Mouse (Mus musculus) cerebellum, adult 9-10 months (tissue): ENCODE measurements around the gene Ankfy1.

Experiments used
- DNase-seq: peaks from one replicate; pipeline ENCODE4 v3.0.0; 2022

Ankfy1 gene

DNA sequence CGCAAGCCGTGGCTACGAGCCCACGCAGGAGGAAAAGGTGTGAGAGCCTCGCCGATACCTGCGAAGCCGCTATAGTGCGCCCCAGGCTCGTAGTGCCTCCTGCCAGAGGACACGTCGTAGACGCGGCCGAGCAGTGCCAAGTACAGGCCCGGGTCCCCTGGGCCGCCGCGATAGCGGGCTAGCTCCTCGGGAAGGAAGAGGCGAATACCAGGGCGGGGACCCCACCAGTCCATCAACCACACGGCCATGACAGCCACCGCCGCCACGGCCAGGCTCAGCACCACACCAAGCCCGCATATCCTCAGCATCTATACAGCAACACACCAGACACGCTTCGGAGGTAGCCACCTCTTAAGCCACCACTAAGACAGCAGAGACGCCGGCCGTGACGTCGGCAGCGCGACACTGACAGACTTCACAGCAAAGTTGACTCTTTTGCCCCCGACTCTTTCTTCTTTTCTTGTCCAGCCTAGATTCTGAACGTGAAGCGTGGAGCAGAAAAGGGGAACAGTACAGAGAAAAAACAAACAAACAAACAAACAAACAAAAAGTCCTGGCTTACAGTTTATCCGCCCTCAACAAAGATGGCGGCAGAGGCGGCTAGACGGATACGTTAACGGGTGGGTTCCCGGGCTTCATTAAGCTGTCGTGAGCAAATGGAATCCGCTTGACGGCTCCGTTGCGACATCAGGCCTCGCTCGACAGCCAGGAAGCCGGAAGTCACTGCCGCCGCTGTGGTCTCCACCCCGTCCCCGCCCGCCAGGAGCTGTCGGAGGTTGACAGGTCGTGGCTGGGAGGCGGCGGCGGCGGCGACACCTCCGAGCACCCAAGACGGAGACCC, 105.9 kb downstream of the Ankfy1 start, which contains the start of the genes Cyb5d2 and Zzef1:
Gene Cyb5d2, minus strand, starts transcription at position 688 of the 841 bp plus-strand sequence.
Gene Zzef1, plus strand, starts transcription at position 772 of the 841 bp plus-strand sequence.
- DNase-seq, result peak; percentile 95

DNA sequence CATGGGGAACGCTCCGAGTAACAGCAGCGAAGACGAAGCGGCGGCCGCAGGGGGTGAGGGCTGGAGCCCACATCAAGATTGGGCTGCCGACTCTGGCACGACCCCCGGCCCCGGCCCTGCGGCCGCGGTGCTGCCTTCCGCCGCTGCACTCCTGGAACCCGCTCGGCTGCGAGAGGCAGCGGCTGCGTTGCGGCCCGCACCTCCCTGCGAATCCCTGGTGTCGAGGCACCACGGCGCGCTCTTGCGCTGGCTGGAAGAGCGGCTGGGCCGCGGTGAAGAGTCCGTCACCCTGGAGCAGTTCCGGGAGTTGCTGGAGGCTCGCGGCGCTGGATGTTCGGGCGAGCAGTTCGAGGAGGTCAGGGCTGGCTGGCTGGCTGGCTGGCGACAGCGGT, 106.5 kb downstream of the Ankfy1 start:
- DNase-seq, result no peak

DNA sequence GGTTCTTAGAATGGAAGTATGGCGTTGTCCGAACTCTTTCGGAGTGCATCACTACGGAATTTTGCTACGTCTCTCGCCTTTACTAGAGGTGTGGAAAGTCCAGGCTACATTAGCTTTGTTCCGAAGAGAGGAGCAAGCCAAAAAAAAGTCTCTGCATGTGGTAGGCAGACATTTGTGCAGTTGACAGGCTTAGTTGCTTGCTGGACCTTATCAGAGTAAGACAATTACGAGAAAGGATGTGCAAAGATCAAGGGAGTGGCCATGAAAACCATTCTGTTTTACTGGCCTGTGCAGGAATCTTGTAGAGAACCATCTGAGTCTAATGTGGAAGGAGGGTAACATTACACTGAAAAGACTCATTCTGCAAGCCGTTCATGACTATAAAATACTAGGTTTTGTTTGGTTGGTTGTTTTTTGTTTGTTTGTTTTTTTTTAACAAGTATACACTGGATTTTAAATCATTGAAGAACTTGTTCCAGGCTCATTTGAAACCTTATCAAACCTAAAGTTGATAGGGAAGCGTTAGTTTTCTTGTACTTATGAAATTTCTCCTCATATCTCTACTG, 107.0 kb downstream of the Ankfy1 start:
- peak; percentile 34 for DNase-seq

DNA sequence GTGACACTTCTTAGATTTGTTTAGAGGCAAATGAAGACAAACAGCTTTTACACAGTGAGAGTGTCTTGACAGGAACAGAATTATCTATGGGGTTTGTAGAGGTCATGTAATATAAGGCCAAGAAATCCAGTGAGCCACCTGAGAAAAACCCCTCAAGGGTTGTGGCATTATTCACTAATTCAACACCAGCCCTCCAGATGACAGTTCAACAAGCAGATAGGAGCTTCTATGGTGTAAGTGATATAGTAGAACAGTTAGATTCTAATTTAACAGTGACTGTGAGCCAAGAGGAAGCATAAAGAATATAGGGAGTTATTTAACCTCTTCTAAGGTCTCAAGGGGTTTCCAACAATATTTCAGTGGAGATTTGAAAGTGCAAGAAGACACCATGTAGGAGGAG, 108.3 kb downstream of the Ankfy1 start:
- no peak for DNase-seq

DNA sequence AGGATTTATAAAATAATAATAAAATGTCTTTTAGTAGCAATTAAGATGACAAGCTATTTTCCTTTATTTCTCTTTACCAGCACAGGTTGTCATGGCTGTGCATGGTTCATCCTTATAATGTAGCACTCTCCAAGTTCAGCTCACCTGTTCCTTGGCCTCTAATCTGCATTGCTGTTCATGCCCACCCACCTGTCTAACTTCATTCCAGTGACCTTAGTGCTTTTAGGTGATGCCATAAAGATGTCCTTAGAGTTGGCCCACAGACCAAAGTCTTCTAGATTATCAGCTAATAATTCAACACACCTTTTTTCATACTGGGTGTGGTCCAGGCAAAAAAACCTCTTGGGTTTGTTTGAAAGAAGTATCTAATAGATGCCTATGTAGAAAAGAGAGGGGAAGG, 111.4 kb downstream of the Ankfy1 start:
- DNase-seq, result no peak

DNA sequence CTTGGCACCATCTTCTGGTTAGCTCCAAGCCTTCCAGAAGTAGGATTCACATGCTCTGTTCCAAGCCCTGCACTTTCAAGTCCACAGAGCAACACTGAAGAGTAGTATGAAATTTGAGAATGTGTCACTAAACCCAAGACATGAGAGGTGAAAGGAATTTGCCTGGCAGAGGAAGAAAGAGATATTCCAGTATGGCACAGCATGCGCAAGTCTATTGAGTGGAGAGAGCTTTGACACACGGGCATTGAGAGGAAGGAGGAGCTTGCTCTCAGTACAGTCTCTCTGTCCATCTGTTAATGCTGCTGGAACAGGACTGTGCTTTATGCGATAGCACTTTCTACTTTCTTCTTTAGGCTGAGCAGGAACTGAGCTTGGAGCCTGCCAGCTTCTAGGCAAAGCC, 113.2 kb downstream of the Ankfy1 start:
- DNase-seq, result no peak

DNA sequence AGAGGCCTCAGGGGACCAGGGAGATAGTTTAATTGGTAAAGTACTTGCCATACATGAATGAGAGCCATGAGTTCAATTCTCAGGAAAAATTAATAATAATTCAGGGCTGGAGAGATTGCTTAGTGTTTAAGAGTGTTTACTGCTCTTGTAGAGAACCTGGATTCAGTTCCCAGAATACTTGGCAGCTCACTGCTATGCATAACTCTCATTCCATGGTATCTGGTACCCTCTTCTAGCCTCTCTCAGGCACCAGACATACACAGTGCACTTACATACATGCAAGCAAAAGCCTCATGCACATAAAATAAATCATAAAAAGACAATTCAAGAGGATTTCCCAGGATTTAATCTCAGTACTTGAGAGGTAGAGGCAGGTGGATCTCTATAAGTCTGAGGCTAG, 114.8 kb downstream of the Ankfy1 start:
- DNase-seq, result no peak

DNA sequence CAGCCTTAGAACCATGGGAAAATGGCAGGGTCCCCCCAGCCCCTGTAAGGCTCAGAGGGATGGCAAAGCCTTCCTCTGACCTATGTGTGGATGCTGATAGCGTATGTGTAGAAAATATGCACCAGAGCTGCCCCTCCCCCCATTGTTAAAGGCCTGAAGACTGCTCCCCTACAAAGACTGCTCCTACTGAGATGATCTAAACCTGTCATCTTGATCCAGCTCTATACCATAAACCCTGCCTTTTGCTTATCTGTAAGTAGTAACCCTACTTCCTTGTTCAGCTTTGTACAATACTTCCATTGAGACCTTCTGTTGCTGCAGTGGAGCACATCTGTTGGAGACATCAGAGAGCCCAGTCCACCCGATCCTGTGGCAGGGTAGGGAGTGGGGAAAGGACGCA, 115.4 kb downstream of the Ankfy1 start:
- DNase-seq, result no peak

DNA sequence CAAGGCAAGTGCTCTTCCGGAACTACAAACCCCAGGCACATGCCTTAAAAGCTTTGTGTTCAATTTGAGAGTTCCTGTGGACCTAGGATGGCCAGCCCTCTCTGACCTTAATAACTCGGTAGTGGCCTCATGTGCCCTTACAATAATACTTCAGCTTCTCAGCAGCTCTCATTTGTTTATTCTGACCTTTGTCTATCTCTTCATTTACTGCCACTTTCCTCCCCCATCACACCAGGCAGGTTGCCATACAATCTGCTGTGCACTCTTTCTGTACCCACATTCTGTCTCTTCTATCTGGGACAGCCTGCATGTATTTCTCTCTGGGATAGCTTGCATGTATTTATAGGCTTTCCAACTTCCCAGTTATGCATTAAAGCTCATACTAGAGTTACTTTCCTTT, 116.8 kb downstream of the Ankfy1 start:
- peak; percentile 39 for DNase-seq

DNA sequence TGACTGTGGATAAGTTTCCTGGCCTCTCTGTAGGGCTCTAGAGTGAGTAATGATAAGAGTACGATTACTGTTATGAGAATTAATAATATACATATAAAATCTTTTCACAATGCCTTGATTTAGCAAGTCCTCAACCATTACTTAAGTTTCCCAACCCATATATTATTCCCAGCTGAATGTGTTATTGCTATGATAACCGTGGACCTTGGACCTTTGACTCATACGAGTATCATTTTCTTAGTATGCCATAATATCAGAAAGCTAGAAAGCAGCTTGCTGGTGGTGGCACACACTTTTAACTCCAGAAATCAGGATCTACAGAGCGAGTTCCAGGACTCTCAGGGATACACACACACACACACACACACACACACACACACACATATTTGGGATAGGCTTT, 118.2 kb downstream of the Ankfy1 start:
- no peak for DNase-seq

DNA sequence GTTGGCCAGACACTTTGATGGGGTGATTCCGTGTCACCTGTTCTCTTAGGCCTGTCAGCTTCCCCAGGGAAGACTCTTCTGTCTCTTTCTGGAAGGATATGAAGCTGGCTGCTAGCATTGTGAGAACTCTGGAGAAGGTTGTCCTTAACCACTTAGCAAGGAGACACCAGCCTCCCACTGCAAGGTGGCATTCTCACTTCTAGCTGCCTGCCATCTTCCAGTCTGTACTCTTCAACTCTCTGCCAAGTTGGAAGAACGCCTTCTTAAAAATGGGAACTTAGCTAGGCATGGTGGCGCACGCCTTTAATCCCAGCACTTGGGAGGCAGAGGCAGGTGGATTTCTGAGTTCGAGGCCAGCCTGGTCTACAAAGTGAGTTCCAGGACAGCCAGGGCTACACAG, 123.9 kb downstream of the Ankfy1 start:
- DNase-seq, result no peak

DNA sequence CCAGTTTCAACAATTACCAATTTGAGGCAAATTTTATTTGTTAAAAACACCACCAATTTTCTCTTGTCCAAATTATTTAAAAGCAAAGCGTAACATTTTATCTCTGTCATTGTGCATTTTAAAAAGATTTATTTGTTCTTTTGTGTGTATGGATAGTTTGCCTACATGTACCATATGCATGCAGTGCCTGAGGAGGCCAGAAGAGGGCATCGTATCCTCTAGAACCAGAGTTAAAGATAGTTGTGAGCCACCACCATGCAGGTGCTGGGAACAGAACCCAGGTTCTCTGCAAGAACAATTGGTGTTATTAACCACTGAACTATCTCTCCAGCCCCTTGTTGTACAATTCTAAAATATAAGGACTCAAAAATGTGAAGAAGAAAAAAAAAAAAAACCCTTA, 124.4 kb downstream of the Ankfy1 start:
- no peak for DNase-seq

DNA sequence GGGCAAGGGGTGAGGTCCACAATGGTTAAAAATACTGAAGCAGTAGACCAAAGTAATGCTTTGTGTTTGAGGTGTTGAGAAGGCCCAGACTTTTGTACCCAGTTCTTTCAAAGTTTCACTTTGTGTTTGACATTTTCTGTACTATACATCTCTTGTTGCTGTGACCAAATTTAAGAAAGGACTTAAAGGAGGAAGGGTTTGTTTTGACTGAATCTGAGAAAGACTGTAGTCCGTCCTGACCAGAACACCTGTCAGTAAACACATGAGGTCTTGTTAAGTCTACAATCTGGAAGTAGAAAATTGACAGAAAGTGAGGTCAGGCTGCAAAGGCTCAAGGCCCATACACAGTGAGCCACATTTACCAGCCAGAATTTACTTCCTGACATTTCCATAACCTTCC, 127.1 kb downstream of the Ankfy1 start:
- no peak for DNase-seq

DNA sequence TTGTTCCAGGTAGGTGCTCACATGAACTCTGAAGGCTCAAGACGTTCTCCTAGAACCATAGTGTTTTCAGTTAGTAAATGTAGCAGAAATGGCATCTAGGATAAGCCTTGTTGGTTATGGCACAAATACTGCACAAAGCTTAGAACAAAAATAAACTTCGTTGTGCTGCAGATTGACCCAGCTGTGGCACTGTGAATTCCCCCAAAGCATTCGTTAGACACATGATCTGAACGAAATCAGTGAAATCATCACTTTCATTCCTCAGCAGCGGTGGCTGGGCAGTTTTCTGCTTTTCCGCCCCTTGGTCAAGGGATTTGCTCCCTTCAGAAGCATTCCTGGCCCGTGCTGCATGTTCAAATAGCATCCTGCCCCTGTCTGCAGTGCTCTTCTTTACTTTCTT, 128.3 kb downstream of the Ankfy1 start:
- no peak for DNase-seq

DNA sequence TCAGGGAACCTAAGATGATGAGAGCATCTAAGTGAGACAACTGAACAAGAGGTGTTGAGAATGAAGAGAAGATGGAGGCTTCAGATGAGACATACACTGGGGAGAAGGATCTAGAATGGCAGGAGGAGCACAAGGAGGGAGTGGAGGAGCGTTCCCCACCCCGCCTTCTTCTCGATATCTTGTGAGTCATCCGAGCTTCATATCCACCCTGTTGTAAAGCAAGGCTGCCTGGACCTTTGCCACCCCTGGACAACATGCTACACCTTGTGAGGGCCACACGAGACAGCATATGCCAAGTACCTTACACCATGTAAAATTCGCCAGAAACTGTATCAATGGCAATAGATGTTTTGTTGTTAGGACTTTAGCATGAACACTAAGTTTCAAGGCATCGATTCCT, 131.2 kb downstream of the Ankfy1 start:
- no peak for DNase-seq
